Mouse (Mus musculus): ENCODE measurements around the gene Chrm2. TPM values are rescaled to one million over a fixed set of nuclear protein-coding genes. Genes with fewer than 3 reads are reported as not detected.

Gene Chrm2
- 1.4 and 1.8 TPM in 2 replicates for polyA plus RNA-seq (2014; fragmentation: Nextera tagmentation; extraction: Ambion mirVana)

DNA sequence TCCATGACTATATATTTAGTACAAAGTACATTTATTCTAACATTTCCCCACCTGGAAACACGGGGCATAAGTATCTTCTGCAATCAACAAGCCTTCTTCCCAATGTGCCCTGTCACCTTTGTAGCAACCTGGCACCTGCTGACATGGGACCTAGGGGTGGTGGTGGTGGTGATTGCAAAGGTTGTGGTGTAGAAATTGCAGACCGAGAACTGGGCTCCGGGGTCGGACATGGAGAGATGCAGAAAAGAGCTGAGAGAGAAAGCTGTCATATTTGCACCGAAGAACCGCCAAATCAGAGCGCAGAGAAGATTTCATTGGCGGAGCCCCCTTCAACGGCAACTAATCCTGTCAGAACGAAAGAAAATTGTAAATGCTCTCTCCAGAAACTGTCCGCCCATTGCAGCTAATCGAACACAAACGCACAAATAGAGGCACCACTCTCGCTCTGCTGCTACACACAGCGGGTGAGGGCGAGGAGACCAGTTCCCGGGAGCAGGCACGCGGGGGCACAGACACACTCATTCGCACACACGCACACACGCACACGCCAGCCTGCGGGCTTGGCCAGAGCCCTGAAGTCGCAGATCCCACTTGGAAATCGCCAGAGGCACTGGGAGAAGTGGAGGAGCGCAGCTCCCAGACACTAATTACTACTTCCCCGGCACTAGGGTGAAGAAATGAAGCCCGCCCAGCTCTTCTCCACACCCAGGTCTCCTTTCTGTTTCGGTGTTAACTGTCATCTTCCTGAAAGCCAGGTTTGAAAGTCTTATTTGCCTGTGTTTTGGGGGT, at the start of gene Chrm2:
Gene Chrm2 (plus strand): TSS at position 473 of the 789 bp plus-strand sequence.
- Histone ChIP-seq H3K9ac (ENCODE audit: low read depth, low read length) (peak within 1 kb of the TSS; percentile 56), H3K4me1 (ENCODE audit: control insufficient read depth, insufficient read depth, low read length) (peaks cover 9% of the 10 kb centered on the region; the same call in 1 of the 2 replicates), H3K4me2 (ENCODE audit: low read depth, low read length) (peak within 1 kb of the TSS; percentile 94), H3K9me3 (ENCODE audit: control insufficient read depth, low read length) (no peaks in the 10 kb centered on the region), H3K27ac (replicated peaks; ENCODE audit: low read depth, low read length) (no peak within 1 kb of the TSS), H3K4me3 (ENCODE audit: low read depth, low read length) (peak within 1 kb of the TSS; percentile 52), H3K36me3 (ENCODE audit: control insufficient read depth, insufficient read depth, low read length) (no peaks in the 10 kb centered on the region), H3K27me3 (replicated peaks; ENCODE audit: control insufficient read depth, insufficient read depth, low read length) (peaks cover 35% of the 10 kb centered on the region)
- peak; percentile 23 for DNase-seq (ENCODE audit: low spot score)
- no peak for ATAC-seq (ENCODE audit: low read depth)
- WGBS = 3% methylated on average over 27 of the region's 30 CpGs

DNA sequence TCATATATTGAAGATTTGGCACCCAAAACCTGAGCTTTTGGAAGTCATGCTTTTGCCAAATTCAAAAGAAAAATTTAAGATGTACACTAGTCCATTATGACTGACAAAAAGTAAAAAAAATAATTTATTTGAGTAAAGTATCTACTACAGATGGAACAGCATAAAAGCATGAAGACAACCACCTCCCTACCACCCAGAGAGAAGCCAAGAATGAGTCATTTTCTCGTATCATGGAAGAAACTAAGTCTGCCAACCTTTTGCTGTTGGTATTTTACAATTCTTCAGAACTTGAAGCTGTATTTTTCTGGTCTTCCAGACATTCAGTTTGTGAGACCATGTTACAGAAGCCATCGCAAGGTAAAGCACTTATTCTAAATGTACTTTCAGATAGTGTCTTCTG, 13.9 kb upstream of the Chrm2 start:
- no peak overlapping the region for H3K27ac ChIP-seq (replicated peaks; ENCODE audit: low read depth, low read length)
- no peaks in the 10 kb centered on the region for H3K4me1 ChIP-seq (ENCODE audit: control insufficient read depth, insufficient read depth, low read length)
- no peak overlapping the region for H3K9ac ChIP-seq (ENCODE audit: low read depth, low read length)
- no peak for DNase-seq (ENCODE audit: low spot score)
- H3K27me3 ChIP-seq (replicated peaks; ENCODE audit: control insufficient read depth, insufficient read depth, low read length) = no peaks in the 10 kb centered on the region
- no peak overlapping the region for H3K4me3 ChIP-seq (ENCODE audit: low read depth, low read length)
- no peak for ATAC-seq (ENCODE audit: low read depth)
- no peak overlapping the region for H3K4me2 ChIP-seq (ENCODE audit: low read depth, low read length)
- no peaks in the 10 kb centered on the region for H3K36me3 ChIP-seq (ENCODE audit: control insufficient read depth, insufficient read depth, low read length)
- WGBS = 82% methylated on average over 2 of the region's 2 CpGs
- H3K9me3 ChIP-seq (ENCODE audit: control insufficient read depth, low read length) = no peaks in the 10 kb centered on the region

DNA sequence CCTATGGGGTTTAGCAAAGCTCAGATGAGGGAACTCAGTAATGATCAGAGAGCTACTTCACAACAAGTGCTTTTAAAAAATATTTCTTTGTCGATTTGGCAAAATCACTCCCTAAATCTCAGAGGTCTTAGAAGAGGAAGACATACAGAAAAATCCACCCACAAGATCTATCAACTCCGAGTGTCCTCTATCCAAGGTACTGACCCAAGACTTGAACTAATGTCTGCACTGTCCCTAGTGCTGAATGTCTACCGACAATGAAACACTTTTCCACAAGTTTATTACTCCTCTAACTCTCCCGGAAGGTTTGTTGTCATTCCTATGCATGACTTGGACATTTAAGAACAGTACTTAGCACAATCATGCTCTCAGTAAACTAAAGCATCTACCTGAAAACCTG, 9.9 kb upstream of the Chrm2 start:
- no peak for ATAC-seq (ENCODE audit: low read depth)
- no peak overlapping the region for H3K27ac ChIP-seq (replicated peaks; ENCODE audit: low read depth, low read length)
- 57% methylated on average over 4 of the region's 4 CpGs for WGBS
- no peak overlapping the region for H3K9ac ChIP-seq (ENCODE audit: low read depth, low read length)
- peak; percentile 59 for DNase-seq (ENCODE audit: low spot score)
- H3K27me3 ChIP-seq (replicated peaks; ENCODE audit: control insufficient read depth, insufficient read depth, low read length) = no peaks in the 10 kb centered on the region
- no peaks in the 10 kb centered on the region for H3K36me3 ChIP-seq (ENCODE audit: control insufficient read depth, insufficient read depth, low read length)
- H3K4me2 ChIP-seq (ENCODE audit: low read depth, low read length) = no peak overlapping the region
- no peak overlapping the region for H3K4me3 ChIP-seq (ENCODE audit: low read depth, low read length)
- H3K9me3 ChIP-seq (ENCODE audit: control insufficient read depth, low read length) = no peaks in the 10 kb centered on the region
- H3K4me1 ChIP-seq (ENCODE audit: control insufficient read depth, insufficient read depth, low read length) = no peaks in the 10 kb centered on the region

DNA sequence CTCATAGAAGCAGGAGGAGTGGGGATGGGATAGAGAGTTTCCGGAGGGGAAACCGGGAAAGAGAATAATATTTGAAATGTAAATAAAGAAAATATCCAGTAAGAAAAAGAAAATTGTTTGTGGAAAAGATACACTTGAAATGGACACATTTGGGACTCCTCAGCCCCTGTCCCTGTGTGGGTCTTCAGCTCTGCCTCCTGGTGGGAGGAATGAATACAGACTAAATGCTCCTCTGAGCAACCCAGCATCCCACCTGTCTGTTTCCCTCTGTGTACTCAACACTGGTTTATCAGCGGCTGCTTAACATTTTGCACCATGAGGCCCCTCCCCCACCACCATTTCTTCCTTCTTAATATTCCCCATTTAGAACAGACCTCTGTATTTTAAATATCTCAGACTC, 3.8 kb upstream of the Chrm2 start:
- 42% methylated on average over 3 of the region's 3 CpGs for WGBS
- H3K27me3 ChIP-seq (replicated peaks; ENCODE audit: control insufficient read depth, insufficient read depth, low read length) = peaks cover 26% of the 10 kb centered on the region
- ATAC-seq (ENCODE audit: low read depth) (no peak), DNase-seq (ENCODE audit: low spot score) (no peak)
- no peak overlapping the region for H3K27ac ChIP-seq (replicated peaks; ENCODE audit: low read depth, low read length)
- H3K9ac ChIP-seq (ENCODE audit: low read depth, low read length) = no peak overlapping the region
- peaks cover 5% of the 10 kb centered on the region; the same call in 1 of the 2 replicates for H3K4me1 ChIP-seq (ENCODE audit: control insufficient read depth, insufficient read depth, low read length)
- no peaks in the 10 kb centered on the region for H3K9me3 ChIP-seq (ENCODE audit: control insufficient read depth, low read length)
- H3K4me3 ChIP-seq (ENCODE audit: low read depth, low read length) = no peak overlapping the region
- no peak overlapping the region for H3K4me2 ChIP-seq (ENCODE audit: low read depth, low read length)
- no peaks in the 10 kb centered on the region for H3K36me3 ChIP-seq (ENCODE audit: control insufficient read depth, insufficient read depth, low read length)

DNA sequence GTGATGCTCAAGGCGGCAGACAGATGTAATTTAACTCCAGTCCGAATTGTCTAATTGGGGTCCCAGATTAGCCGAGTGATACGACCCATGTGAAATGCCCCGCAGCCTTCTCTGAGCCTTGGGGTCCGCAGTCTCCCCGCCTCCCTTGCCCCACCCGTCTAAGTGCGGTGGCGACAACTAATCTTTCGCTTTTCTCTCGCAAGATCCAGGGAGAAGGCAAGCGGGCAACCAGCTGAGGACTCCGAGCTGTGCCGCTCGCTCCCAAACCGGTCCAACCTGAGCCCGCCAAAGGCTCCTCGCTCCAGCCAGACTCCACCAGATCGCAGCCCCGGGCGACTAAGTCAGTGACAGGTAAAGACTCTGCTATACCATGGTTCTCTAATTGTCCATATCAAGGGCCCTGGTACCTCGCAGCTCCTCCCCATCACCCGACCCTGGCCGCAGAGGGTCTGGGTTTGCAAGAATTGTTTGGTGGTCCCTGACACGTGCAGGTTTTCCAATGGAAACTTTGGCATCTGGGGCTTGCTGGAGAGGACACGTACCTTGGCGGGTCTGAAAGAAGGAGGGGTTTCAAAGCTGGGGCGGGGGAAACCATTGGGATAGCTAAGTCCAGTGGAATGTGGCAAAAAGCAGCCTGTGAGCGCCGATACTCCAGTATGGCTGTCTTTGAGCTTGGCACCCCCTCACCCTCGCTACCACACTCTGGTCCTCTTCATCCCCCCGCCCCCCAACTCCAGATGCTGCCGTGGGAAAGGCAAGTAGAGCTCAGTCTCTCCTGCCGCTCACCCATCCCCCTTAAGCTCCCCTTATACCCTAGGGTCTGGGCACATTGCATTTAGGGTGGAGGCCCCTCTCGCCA, 746 bp downstream of the Chrm2 start:
- peaks cover 9% of the 10 kb centered on the region; the same call in 1 of the 2 replicates for H3K4me1 ChIP-seq (ENCODE audit: control insufficient read depth, insufficient read depth, low read length)
- H3K4me2 ChIP-seq (ENCODE audit: low read depth, low read length) = peak overlapping the region; percentile 94
- H3K9ac ChIP-seq (ENCODE audit: low read depth, low read length) = peak overlapping the region; percentile 56
- H3K4me3 ChIP-seq (ENCODE audit: low read depth, low read length) = peak overlapping the region; percentile 52
- no peaks in the 10 kb centered on the region for H3K36me3 ChIP-seq (ENCODE audit: control insufficient read depth, insufficient read depth, low read length)
- no peaks in the 10 kb centered on the region for H3K9me3 ChIP-seq (ENCODE audit: control insufficient read depth, low read length)
- 2% methylated on average over 35 of the region's 36 CpGs for WGBS
- no peak overlapping the region for H3K27ac ChIP-seq (replicated peaks; ENCODE audit: low read depth, low read length)
- DNase-seq (ENCODE audit: low spot score) (peak; percentile 4), ATAC-seq (ENCODE audit: low read depth) (peak; percentile 37; the same call in 1 of the 2 replicates)
- peaks cover 35% of the 10 kb centered on the region for H3K27me3 ChIP-seq (replicated peaks; ENCODE audit: control insufficient read depth, insufficient read depth, low read length)

DNA sequence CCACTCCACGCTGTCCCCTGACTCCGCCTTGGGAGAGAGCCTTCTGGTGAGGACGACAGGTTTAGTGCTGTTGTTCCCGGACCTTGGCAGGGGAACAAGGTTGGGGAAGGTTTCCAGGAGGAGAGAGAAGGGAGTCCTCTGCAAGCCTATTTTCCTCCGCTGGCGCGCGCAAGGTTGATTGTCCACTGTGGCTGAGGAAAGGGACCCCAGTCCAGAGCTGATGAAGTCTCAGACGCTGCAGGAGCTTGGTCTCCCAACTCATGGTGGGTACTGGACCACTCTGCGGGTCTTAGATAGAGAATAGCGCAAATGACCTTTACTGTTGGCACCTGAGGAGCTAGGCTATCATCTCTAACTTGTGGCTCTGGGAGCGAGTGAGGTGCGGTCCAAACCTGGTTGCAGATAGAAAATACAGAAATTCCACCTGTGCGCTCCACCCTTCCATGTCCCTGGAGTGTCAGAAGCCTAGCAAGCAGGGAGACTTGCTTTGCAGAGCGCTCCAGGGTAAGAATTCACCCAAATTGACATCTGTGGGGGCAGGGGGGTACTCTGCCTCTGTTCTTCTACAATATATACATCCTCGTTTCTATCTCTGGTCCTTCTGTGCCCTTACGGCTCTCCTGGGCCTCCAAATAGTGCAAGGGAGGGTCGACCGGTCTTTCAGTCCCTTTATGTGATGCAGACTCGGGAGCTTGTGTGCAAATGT, 1.5 kb downstream of the Chrm2 start:
- Histone ChIP-seq H3K27ac (replicated peaks; ENCODE audit: low read depth, low read length) (no peak overlapping the region), H3K4me1 (ENCODE audit: control insufficient read depth, insufficient read depth, low read length) (peaks cover 9% of the 10 kb centered on the region; the same call in 1 of the 2 replicates), H3K4me2 (ENCODE audit: low read depth, low read length) (peak overlapping the region; percentile 94), H3K9ac (ENCODE audit: low read depth, low read length) (peak overlapping the region; percentile 56; the same call in 1 of the 2 replicates), H3K4me3 (ENCODE audit: low read depth, low read length) (peak overlapping the region; percentile 52), H3K27me3 (replicated peaks; ENCODE audit: control insufficient read depth, insufficient read depth, low read length) (peaks cover 35% of the 10 kb centered on the region), H3K9me3 (ENCODE audit: control insufficient read depth, low read length) (no peaks in the 10 kb centered on the region), H3K36me3 (ENCODE audit: control insufficient read depth, insufficient read depth, low read length) (no peaks in the 10 kb centered on the region)
- WGBS = 32% methylated on average over 20 of the region's 20 CpGs
- no peak for ATAC-seq (ENCODE audit: low read depth)
- DNase-seq (ENCODE audit: low spot score) = no peak

DNA sequence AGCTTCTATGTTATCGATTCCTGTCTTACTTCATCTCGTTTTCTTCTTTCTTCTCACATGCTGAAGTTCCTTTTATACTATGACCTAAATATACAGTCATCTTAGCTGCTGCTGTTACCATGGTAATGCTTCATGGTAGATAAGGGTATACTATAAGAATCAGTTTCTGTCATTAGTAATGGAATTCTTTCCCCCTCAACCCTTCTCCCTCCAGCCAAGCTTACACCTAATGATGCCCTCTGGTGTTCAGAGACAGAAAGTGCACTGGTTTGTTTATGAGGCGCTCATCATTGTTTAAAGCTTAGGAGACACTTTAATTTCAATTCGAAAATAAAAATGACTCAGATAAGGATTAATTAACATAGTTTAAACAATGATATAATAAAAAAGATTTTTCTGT, 5.8 kb downstream of the Chrm2 start:
- Histone ChIP-seq H3K9me3 (ENCODE audit: control insufficient read depth, low read length) (no peaks in the 10 kb centered on the region), H3K4me2 (ENCODE audit: low read depth, low read length) (no peak overlapping the region), H3K4me1 (ENCODE audit: control insufficient read depth, insufficient read depth, low read length) (peaks cover 8% of the 10 kb centered on the region; the same call in 1 of the 2 replicates), H3K9ac (ENCODE audit: low read depth, low read length) (no peak overlapping the region), H3K4me3 (ENCODE audit: low read depth, low read length) (no peak overlapping the region), H3K27me3 (replicated peaks; ENCODE audit: control insufficient read depth, insufficient read depth, low read length) (peaks cover 13% of the 10 kb centered on the region), H3K36me3 (ENCODE audit: control insufficient read depth, insufficient read depth, low read length) (no peaks in the 10 kb centered on the region), H3K27ac (replicated peaks; ENCODE audit: low read depth, low read length) (no peak overlapping the region)
- 59% methylated on average over 4 of the region's 4 CpGs for WGBS
- ATAC-seq (ENCODE audit: low read depth) (no peak), DNase-seq (ENCODE audit: low spot score) (peak; percentile 22)

DNA sequence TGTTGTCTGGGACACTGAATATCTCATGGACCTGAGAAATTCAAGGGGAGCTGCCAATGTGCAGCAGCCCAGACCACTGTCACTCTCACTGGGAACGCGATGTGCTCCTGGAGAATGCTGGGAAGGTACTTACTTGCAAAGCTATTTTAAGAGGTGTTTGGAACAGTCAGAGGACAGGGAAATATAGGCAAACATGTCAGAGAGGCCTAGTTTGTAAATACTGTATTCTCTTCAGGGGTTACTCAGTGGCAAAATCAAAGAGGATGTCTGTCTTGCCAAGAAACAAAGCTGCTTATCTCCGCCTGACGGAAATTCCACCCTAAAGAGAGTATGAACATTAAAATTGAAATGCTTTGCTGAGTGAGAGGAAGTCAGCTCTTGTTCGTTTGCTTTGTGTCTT, 17.3 kb downstream of the Chrm2 start:
- no peak overlapping the region for H3K27ac ChIP-seq (replicated peaks; ENCODE audit: low read depth, low read length)
- ATAC-seq (ENCODE audit: low read depth) = no peak
- H3K9ac ChIP-seq (ENCODE audit: low read depth, low read length) = no peak overlapping the region
- DNase-seq (ENCODE audit: low spot score) = no peak
- H3K4me2 ChIP-seq (ENCODE audit: low read depth, low read length) = no peak overlapping the region
- no peak overlapping the region for H3K4me3 ChIP-seq (ENCODE audit: low read depth, low read length)
- no peaks in the 10 kb centered on the region for H3K9me3 ChIP-seq (ENCODE audit: control insufficient read depth, low read length)
- no peaks in the 10 kb centered on the region for H3K36me3 ChIP-seq (ENCODE audit: control insufficient read depth, insufficient read depth, low read length)
- WGBS = 77% methylated on average over 5 of the region's 5 CpGs
- H3K27me3 ChIP-seq (replicated peaks; ENCODE audit: control insufficient read depth, insufficient read depth, low read length) = no peaks in the 10 kb centered on the region
- no peaks in the 10 kb centered on the region for H3K4me1 ChIP-seq (ENCODE audit: control insufficient read depth, insufficient read depth, low read length)

Measured in embryonic facial prominence, embryonic 14.5 days (tissue).